Mouse (Mus musculus): ENCODE measurements around the gene March5.
A peak's percentile ranks its signal among the peaks of the same experiment; 100 is the strongest.
"Not testable (repeated sequence)": the region's sequence is repeated elsewhere in the genome, so short reads cannot be mapped to it uniquely, and the experiment has no call there.

The March5 gene

GRCm38 (mm10) chr19:37208176-37208755 lies 923 bp downstream of the March5 start, which contains the start of gene Cpeb3:
Cpeb3 (minus strand) TSS chr19:37208601.
- peak; percentile 73 for DNase-seq (ENCODE audit: low read depth, low spot score)

- no peak for DNase-seq (ENCODE audit: low read depth, low spot score)
Observed at GRCm38 (mm10) chr19:37208986-37209385, 1.6 kb downstream of the March5 start.

DNA sequence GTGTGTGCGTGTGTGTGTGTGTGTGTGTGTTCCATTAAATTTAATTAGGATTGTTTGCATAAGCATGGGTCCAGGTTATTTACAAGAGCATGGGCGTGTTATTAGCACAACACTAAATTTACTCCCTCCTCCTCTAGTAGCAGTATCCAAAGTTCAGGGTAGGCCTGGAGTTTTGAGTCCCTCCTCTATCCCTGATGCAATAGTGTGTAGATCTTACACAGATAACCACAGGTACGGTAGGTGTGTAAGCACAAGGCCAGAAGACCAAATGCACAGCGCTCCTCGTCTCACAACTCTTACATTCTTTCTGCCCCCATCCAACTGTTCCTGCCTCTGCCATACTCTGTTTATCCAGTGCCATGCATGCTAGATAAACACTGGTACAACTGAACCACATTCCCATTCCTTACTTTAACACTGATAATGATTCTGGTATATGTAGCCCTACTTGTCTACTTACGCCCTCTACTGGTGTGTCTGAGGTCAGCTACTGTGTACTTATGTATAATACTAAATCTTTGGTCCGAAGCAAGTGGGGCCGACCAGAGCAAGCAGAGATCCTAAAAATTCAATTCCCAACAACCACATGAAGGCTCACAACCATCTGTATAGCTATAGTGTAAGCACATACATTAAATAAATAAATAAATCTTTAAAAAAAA lies 2.3 kb downstream of the March5 start:
- DNase-seq (ENCODE audit: low read depth, low spot score) = no peak

DNA sequence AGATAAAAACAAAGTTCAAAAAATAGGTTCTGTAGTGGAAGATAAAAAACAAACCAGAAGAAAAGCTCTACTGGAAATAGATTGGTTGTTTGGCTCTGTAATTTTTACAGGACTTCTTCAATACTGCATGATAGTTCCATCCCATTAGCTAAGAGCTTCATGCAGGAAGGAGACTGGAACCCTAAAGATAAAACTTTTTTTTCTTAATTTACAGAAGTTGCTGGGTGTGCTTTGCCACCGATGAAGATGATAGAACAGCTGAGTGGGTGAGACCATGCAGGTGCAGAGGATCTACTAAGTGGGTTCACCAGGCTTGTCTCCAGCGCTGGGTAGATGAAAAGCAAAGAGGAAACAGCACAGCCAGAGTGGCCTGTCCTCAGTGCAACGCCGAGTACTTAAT lies 3.1 kb downstream of the March5 start:
- DNase-seq (ENCODE audit: low read depth, low spot score) = no peak

DNA sequence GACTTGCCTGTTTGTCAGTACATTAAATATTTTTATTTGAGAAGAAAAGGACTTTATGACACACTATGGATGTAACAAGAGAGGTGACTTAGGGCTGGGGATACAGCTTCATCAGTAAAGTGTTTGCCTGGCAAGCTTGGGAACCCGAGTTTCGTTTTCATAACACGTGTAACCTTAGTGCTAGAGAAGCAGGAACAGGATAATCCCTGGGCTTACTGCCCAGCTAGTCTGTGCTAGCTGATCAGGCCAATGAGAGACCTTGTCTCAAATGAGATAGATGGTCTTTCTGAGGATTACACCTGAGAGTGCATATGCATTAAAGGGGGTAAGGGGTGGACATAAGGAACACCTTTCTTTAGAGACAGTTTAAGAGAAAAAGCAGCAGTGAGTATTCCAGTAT lies 4.1 kb downstream of the March5 start:
- DNase-seq (ENCODE audit: low read depth, low spot score) = no peak

GRCm38 (mm10) chr19:37214711-37215110 lies 7.4 kb downstream of the March5 start:
- DNase-seq (ENCODE audit: low read depth, low spot score) = no peak

GRCm38 (mm10) chr19:37225197-37225862 lies 18.0 kb downstream of the March5 start:
- DNase-seq (ENCODE audit: low read depth, low spot score) = no peak

DNA sequence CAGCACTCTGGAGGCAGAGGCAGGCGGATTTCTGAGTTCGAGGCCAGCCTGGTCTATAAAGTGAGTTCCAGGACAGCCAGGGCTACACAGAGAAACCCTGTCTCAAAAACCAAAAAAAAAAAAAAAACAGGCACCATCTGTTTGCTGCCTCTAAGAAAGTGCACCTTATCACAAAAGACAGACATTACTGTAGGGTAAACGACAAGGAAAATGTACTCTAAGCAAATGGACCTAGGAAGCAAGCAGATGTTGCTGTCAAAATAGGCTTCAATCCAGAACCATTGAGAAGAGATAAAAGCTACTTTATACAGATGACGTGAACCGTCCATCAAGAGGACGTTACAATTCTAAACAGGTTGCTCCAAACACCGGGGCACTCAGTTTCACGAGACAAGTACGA lies 25.3 kb downstream of the March5 start:
- not testable (repeated sequence) for DNase-seq (ENCODE audit: low read depth, low spot score)

- DNase-seq (ENCODE audit: low read depth, low spot score) = peak; percentile 71
Observed at GRCm38 (mm10) chr19:37233561-37234539, 26.5 kb downstream of the March5 start.

DNA sequence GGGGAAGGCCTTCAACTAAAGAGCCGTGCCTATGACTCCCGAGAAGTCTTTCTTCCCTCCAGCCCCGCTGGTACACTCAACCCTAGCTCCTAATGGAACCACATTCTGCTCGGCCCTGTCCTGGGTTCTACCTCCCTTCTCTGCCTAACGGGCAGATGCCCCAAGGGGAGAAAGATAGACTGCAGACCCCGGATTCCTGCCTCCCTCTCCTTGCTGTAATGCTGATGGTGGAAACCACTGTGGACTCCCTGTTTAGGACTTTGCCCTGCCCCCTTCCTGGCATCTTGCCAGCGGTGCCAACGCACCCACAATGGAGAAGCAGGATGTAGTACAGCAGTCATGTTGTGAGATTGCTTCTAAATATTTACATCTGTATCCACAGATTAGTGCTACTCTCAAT lies 28.5 kb downstream of the March5 start:
- DNase-seq (ENCODE audit: low read depth, low spot score) = no peak

- DNase-seq (ENCODE audit: low read depth, low spot score) = no peak
Observed at GRCm38 (mm10) chr19:37237306-37237705, 30.0 kb downstream of the March5 start.

DNA sequence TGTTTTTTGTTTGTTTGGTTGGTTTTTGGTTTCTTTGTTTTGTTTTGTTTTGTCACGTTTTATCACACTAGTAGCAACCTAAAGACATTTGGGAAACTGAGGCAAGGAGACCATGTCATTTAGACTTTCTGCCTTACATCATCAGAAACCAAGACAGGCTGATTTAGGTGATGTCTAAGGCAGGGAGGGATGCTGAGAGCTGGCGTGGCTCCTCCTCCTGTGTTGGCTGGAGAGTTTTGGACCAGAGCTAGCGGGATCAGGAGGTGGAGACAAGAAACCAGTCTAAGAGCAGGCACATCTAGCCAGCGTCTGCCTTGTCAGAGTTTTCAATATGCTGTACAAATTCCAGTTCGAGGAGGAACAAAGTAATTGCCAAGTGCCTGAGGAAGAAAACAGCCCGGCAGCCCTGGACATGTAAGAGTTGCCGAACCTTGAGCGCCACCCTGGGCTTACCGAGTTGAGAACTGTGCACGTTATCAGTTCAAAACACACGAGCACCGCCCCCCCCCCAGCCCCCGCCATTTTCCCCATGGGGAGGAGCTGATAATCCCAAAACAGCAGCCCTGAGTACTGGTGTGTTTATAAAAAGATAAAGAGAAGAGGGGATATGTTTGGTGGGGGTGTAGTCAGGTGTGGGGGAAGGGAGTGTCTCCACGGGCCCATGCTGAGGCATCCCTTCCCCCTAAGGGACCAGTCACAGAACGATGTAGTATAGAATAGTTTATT lies 30.5 kb downstream of the March5 start:
- DNase-seq (ENCODE audit: low read depth, low spot score) = peak; percentile 21

GRCm38 (mm10) chr19:37238651-37239050 lies 31.3 kb downstream of the March5 start:
- DNase-seq (ENCODE audit: low read depth, low spot score) = peak; percentile 41

DNA sequence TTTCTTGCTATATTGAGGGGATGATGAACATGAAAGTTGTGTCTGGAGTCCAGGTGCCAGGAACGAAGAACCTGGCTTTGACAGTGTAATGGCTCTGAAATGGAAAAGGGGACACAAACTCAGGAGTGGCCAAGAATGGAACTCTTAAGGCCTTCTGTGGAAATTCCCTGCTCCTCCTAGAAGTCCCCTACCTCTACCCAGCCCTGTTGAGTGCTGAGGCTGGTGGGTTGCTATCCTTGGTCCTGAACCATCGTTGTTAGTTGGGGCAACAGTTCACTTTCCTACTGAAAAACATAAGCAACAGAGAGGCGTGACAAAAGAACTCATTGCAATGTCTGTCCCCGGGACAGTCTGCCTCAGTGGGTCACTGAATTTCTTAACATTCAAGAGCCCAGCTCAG lies 31.8 kb downstream of the March5 start:
- peak; percentile 72 for DNase-seq (ENCODE audit: low read depth, low spot score)

DNA sequence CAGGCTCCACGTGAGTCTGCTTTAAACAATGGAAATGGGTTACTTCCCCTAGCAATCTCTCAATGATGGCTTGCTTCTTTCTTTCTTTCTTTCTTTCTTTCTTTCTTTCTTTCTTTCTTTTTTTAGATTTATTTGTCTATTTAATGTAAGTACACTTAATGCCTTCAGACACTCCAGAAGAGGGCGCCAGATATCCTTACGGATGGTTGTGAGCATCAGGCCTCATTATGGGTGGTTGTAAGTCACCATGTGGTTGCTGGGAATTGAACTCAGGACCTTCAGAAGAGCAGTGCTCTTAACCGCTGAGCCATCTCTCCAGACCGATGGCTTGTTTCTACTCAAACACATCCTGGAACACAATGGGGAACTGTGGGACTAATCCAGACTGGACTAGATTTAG lies 33.9 kb downstream of the March5 start:
- peak; percentile 66 for DNase-seq (ENCODE audit: low read depth, low spot score)

GRCm38 (mm10) chr19:37242707-37243106 lies 35.4 kb downstream of the March5 start:
- DNase-seq (ENCODE audit: low read depth, low spot score) = no peak

DNA sequence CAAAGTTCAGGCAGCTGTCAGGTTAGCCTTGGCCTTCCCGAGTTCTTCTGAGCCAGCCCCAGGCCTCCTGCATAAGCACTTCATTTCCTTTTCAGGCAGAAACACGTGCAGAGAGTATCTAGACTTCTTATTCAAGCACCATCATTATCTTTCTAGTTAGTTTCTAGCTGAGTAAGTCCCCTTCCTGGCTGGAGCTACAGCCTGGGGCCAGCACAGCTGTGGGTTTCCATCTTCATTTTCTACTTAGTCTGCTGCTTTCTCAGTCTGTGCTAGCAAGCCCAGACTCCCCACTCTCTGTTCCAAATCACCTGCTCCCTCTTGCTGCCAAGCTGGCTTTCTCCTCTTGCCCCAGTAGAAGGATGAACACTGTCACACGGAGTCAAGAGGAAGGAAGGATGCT lies 39.5 kb downstream of the March5 start:
- no peak for DNase-seq (ENCODE audit: low read depth, low spot score)

DNA sequence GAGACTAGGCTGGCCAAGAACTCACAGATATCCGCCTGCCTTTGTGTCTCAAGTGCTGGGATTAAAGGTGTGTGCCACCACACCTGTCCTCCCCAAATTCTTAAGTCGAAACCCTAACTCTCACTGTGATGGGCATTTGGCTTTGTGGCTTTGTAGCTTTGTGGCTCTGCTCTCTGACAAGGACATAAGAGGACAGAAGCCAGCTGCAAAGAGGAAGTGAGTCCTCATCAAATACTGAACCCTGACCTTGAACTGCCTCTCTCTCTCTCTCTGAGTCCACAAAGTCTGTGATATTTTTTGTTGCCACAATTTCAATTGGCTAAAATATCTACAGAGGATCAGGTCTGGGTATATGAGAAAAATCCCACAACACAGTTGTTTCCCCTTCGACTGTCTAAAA lies 40.9 kb downstream of the March5 start:
- DNase-seq (ENCODE audit: low read depth, low spot score) = no peak

- peak; percentile 92 for DNase-seq (ENCODE audit: low read depth, low spot score)
Observed at GRCm38 (mm10) chr19:37252104-37252503, 44.8 kb downstream of the March5 start.

GRCm38 (mm10) chr19:37255321-37255720 lies 48.0 kb downstream of the March5 start:
- no peak for DNase-seq (ENCODE audit: low read depth, low spot score)

DNA sequence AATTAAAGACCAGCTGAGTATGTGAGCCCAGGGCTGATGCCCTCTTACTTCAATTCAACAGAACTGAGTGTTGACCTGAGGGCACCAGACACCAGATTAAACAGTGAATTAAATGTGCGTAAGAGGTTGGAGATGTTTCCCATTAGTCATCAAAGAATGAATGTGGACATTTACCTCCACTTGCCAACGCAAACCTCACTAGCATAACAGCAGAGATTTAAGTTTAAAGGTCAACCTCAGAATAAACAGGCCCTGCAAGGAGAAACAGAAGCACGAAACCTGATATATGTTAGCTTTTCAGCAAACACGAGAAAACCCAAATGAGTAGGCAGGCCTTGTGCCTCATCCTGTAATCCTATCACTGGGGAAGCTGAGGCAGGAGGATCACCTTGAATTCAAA lies 55.0 kb downstream of the March5 start:
- no peak for DNase-seq (ENCODE audit: low read depth, low spot score)

Data from R1 (cell line).